Mouse (Mus musculus): ENCODE results near the gene Vmn2r21. TPM values are rescaled to one million over a fixed set of nuclear protein-coding genes. Genes with fewer than 3 reads are reported as not detected.

Gene Vmn2r21
- polyA plus RNA-seq (2014; fragmentation: Illumina TruSeq; extraction: RNeasy Lipid Tissue Mini Kit (QIAGEN cat#74804); ENCODE audit: insufficient read depth, low read depth, low replicate concordance), result not detected

DNA sequence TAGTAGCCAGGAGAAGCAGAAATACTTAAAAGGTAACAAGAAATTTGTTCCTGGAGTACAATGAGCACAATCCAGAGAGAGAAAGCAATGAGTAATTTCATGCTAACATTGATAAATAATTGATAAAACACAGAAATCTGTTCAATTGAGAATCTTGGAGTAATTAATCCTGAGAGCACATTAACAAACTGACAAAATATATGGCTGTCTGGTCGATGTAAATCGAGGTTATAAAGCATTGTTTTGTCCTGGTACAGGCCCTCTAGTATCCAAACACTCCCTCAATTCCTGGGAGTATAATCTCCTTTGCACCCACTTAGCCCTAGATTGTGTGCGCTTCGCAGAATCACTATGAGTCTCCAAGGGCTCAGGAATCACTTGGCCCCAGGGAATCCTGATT is at the start of gene Vmn2r21:
Vmn2r21 (minus strand) TSS at position 101 of the 400 bp plus-strand sequence.

Other genes with a start within 250 kb of the Vmn2r21 start
- 2.3 TPM for gene Clec4e, start 243.5 kb downstream of the Vmn2r21 start, polyA plus RNA-seq (2014; fragmentation: Illumina TruSeq; extraction: RNeasy Lipid Tissue Mini Kit (QIAGEN cat#74804); ENCODE audit: insufficient read depth, low read depth, low replicate concordance)
- gene Vmn2r19, start 225.1 kb downstream of the Vmn2r21 start, polyA plus RNA-seq (2014; fragmentation: Illumina TruSeq; extraction: RNeasy Lipid Tissue Mini Kit (QIAGEN cat#74804); ENCODE audit: insufficient read depth, low read depth, low replicate concordance), result not detected
- not detected for gene Vmn2r20, start 115.3 kb downstream of the Vmn2r21 start, polyA plus RNA-seq (2014; fragmentation: Illumina TruSeq; extraction: RNeasy Lipid Tissue Mini Kit (QIAGEN cat#74804); ENCODE audit: insufficient read depth, low read depth, low replicate concordance)
- gene Vmn2r22, start 117.3 kb upstream of the Vmn2r21 start, polyA plus RNA-seq (2014; fragmentation: Illumina TruSeq; extraction: RNeasy Lipid Tissue Mini Kit (QIAGEN cat#74804); ENCODE audit: insufficient read depth, low read depth, low replicate concordance), result not detected
- gene Vmn2r23, start 169.3 kb upstream of the Vmn2r21 start, polyA plus RNA-seq (2014; fragmentation: Illumina TruSeq; extraction: RNeasy Lipid Tissue Mini Kit (QIAGEN cat#74804); ENCODE audit: insufficient read depth, low read depth, low replicate concordance), result not detected
- gene Vmn2r24, start 245.5 kb upstream of the Vmn2r21 start, polyA plus RNA-seq (2014; fragmentation: Illumina TruSeq; extraction: RNeasy Lipid Tissue Mini Kit (QIAGEN cat#74804); ENCODE audit: insufficient read depth, low read depth, low replicate concordance), result not detected